Mouse (Mus musculus): ENCODE measurements at regions not wholly inside any gene's neighbourhood (a gene's known extent, or its start where the extent isn't known, plus 50 kb on each side); places are given as distances from the start of the nearest gene placed in this dataset.
"Not testable (repeated sequence)": the region's sequence is repeated elsewhere in the genome, so short reads cannot be mapped to it uniquely, and the experiment has no call there.

DNA sequence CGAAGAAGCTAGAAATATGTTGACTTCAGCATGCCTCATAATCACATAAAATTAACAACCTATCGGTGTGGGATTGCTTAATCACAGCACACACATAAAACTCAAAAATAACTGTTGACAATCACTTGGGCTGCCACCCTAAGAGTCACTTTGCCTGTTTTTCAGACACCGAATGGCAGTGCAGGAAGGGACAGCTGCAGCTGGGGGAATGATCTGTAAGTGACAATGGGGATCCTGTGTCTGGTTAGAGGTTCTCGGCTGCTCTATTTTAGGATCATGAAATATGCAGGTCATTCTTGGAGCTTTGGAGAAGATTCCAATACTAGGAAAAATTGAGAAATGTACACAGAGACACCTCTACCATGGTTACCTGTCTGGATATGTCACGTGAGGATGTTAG, 54.4 kb upstream of the Tcf12 start:
- no peak for ATAC-seq (ENCODE audit: insufficient number of reproducible peaks, low FRiP score, low TSS enrichment)

DNA sequence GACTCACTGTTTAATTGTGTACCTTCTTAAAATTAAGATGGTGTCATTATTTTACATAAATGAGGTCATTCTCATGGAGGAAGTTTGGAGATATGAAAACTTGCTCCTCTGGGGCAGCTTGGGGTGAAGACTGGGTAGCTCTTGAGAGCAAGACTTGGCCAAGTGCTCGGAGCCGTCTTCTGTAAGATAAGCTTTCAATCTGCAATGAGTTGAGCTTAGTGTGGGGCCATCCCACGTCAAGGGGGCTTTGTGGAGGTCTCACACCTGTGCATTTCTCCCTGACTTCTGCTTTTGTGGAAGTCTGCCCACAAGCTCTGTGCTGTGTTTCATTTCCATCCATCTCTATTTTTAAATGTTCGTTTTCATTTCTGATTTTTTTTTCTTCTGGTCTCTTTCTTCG, 54.9 kb upstream of the Tcf12 start:
- ATAC-seq (ENCODE audit: insufficient number of reproducible peaks, low FRiP score, low TSS enrichment) = no peak

DNA sequence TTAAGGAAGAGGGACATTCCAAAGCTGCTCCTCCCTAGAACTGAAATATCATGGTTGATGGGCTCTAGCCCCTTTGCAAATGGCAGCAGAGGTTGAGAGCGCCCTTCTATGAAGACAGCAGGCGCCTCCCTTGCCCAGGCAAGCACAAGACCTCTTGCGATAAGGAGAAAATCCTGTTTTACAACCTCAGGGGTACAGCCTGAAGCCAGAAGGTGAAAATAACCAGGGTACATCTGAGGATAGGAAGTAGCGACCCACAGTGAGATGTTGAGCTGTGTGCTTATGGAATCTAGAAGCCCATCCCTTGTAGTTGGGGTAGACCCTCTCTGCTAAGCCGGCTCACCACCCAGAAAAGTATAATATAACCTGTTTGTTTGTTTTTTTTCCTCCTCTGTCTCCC, 57.6 kb upstream of the Tcf12 start:
- no peak for ATAC-seq (ENCODE audit: insufficient number of reproducible peaks, low FRiP score, low TSS enrichment)

GRCm38 (mm10) chr9:72169728-72170188, 58.1 kb upstream of the Tcf12 start:
- no peak for ATAC-seq (ENCODE audit: insufficient number of reproducible peaks, low FRiP score, low TSS enrichment)

DNA sequence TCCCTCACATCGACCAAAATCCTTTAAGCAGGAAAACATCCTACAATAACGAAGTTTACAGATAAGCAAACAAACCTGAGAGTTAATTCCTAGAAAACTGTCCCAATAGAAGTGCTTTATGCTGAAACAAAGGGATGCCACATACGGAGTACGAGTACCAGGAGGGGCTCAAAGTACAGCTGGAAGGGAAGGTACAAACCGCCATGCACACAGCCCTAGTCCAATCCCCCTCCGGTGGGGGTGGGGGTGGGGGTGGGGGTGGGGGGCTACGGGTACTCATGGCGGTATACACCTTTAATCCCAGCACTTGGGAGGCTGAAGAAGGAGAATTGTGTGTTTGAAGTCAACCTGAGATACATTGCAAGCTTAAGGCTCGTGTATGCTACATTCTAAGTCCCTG, 58.6 kb upstream of the Tcf12 start:
- ATAC-seq (ENCODE audit: insufficient number of reproducible peaks, low FRiP score, low TSS enrichment) = no peak

DNA sequence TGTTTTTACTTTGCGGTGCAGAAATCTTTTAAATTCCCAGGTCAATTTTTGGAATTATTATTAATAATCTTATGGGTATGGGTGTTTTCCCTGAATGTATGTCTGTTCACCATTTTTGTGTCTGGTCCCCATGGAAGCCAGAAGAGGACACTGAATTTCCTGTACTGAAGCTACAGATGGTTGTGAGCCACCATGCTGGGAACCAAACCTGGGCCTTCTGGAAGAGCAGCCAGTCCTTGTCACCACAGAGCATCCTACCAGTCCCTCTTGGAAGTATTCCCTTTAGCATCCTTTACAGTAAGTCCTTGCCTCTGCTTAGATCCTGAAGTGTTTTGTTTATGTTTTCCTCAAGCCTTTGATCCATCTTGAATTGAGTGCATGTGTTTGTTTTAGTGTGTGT, 60.7 kb upstream of the Tcf12 start:
- peak; percentile 85; the same call in 1 of the 2 replicates for ATAC-seq (ENCODE audit: insufficient number of reproducible peaks, low FRiP score, low TSS enrichment)

DNA sequence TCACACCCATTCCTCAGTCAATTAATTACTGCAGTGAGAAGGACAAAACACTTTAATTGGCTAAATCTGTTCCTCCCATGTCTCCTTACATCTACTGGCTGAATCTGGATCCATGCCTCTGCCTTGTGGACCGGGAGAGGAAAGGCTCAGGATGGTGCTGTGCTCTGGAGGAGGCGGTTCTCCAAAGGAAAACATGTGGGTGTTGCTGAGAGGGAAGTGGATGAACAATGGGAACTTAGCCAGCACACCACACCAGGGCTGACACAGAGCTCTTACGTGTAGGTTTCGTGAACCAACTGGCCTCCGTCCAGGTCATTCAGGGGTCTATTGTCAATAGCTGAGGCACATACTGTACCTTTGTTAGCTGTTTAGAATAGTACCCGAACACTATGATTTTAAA, 69.3 kb upstream of the Tcf12 start:
- ATAC-seq (ENCODE audit: insufficient number of reproducible peaks, low FRiP score, low TSS enrichment) = no peak

- ATAC-seq (ENCODE audit: insufficient number of reproducible peaks, low FRiP score, low TSS enrichment) = no peak
These were observed 71.7 kb upstream of the Tcf12 start for GRCm38 (mm10) chr9:72183336-72183735.

DNA sequence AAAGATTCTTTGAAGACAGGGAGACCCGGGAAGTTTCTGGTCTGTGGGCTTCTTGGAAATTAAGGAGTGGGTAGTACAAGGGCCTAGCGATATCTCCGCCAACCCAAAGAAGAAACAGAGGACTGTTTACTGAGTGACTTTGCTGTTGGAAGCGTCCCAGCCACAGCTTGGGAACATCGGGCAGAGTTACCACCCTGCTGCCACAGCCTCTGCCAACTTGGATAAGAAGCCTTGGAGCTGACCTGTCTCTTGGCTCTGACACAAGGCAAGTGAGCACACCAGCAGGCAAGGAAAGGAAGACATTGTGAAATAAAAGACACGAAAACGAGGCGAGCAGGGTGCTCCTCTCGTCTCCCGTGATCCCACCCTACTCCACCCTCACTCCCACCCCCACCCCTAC, 72.3 kb upstream of the Tcf12 start:
- peak; percentile 81 for ATAC-seq (ENCODE audit: insufficient number of reproducible peaks, low FRiP score, low TSS enrichment)

- no peak for ATAC-seq (ENCODE audit: insufficient number of reproducible peaks, low FRiP score, low TSS enrichment)
These were observed 78.2 kb upstream of the Tcf12 start for GRCm38 (mm10) chr9:72189867-72190266.

GRCm38 (mm10) chr9:72190631-72191030, 79.0 kb upstream of the Tcf12 start:
- no peak for ATAC-seq (ENCODE audit: insufficient number of reproducible peaks, low FRiP score, low TSS enrichment)

DNA sequence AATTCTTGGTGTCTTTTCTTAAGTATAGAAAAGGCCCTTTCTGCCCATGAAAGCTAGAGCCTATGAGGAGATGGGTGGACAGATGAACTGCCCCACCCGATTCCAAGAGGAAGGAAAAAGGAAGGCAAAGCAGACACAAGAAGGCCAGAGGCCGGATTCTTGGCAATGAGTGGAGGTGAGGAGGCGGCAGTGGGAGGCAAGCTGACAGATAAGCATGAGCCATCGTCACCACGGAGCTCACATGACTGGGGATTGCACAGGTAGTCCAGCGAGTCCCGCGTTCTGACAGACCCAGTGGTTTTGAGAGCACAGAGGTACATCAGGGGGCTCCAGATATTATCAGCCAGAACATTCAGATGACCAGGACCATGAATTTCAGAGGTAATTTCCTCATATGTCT, 79.4 kb upstream of the Tcf12 start:
- ATAC-seq (ENCODE audit: insufficient number of reproducible peaks, low FRiP score, low TSS enrichment) = no peak

DNA sequence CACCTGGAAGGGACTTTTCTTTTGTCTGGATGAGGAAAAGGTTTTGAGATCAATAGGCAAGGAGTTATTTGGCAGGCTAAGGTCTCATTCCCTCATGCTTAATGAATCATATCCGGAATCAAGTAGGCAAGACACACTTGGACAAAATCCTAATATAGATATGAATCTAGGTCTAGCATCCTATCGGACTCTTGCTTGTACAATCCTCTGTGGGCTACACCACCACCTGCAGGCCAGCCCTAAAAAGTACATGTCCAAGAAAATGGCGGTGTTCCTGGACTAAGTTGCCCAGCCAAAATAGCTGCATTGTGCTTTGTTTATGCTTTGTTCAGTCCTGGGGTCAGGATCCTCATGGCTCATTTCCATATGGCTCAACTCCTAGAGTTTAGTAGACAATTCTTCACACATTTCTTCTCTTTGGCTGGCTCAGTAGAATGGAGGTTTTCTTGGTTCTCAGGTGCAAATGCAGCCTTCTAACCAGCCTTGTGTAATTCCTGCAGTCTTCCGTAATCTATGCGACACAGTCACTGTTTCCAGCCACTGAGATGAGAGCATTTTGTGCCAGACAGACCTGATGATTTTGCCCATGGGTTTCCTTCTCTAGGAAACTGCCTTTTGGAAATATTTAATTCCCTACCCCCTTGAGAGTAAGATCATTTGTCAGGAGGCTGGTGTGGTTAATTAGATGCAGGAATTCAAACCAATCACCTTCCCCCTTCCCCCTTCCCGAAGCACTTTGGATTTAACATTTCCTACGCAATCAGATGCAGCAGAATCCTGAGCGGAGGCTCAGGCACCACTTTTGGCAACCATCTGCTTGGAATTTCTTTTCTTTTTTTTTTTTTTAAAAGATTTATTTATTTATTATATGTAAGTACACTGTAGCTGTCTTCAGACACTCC, 80.6 kb upstream of the Tcf12 start:
- ATAC-seq (ENCODE audit: insufficient number of reproducible peaks, low FRiP score, low TSS enrichment) = peak; percentile 49; the same call in 1 of the 2 replicates

- not testable (repeated sequence) for ATAC-seq (ENCODE audit: insufficient number of reproducible peaks, low FRiP score, low TSS enrichment)
These were observed 81.3 kb upstream of the Tcf12 start for GRCm38 (mm10) chr9:72192953-72193337.

GRCm38 (mm10) chr9:72195348-72195747, 79.3 kb upstream of the Zfp280d start:
- ATAC-seq (ENCODE audit: insufficient number of reproducible peaks, low FRiP score, low TSS enrichment) = no peak

DNA sequence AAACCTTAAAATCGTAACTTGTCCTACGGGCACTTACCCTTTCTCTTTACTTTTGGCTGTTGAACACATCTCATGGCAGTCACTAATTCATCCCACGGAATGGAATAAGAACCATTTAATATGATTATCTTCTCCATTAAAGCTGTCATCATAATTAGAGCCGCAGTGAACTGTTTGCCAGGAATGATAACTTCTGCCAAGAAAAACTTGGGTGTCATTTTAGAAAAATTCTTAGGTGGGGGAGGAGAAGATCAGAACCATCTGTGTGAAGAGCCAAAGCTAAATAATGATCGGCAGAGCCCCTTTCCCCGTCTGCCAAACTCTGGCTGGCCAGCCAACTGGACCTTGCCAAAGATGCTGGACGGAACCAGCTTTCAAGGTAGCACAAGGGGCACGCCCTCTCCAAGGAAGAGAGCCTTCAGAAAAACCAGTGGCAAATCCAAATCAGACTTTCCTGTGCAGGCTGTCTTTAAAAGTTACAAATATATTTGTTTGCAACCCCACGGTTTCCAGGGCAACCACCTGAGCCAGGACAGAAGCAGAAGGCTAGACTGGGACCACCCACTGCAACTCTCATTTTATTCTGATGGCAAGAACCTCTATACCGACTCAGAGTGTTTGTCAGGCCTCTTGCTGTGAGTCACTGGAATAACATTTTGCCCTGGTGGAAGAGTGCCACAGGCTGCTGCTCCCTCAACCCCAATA, 77.9 kb upstream of the Zfp280d start:
- ATAC-seq (ENCODE audit: insufficient number of reproducible peaks, low FRiP score, low TSS enrichment) = no peak

DNA sequence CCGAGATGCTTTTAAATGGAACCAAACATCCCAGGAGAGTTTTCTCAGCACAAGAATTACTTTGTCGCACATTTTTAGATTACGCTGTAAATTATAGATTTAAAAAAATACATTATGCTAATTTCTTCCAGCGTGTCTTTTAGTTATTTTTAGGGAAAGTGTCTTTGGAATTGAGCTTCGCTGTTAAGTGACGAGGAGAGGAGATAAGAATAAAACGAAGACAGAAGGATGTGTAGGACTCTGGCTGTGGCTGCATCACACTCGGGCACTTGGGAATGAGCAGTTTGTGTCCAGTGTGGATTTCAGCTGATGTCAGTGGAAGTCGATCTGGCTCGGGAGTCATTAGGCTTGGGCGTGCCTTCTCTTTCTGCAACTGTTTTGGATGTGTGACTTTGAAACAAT, 77.3 kb upstream of the Zfp280d start:
- ATAC-seq (ENCODE audit: insufficient number of reproducible peaks, low FRiP score, low TSS enrichment) = no peak

- no peak for ATAC-seq (ENCODE audit: insufficient number of reproducible peaks, low FRiP score, low TSS enrichment)
These were observed 75.7 kb upstream of the Zfp280d start for GRCm38 (mm10) chr9:72198976-72199375.

DNA sequence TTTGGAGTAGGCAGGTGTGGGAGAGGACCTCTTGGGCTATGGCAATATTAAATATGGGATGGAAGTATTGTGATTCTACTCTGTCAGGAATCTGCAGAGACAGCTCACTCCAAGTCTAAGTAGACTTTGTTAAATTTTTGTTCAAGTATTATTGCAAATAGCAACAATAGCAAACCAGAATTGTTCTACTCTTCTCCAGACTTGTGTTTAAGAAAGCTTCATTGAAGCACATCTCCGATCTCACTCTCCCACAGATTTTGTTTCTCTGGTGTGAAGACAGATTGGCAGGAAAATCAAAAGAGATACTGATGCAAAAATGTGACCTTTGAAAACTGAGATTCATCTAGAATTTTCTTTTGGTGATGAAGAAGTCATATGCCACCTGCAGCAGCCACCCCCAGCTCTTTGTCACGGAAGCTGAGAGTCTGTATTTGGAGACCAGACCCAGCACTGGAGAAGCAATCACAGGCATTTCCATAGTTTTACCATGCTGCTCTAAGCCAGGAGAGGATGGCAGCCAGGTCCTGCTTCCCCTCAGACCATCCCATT, 70.2 kb upstream of the Zfp280d start:
- ATAC-seq (ENCODE audit: insufficient number of reproducible peaks, low FRiP score, low TSS enrichment) = no peak

GRCm38 (mm10) chr9:72205815-72206214, 68.8 kb upstream of the Zfp280d start:
- no peak for ATAC-seq (ENCODE audit: insufficient number of reproducible peaks, low FRiP score, low TSS enrichment)

- ATAC-seq (ENCODE audit: insufficient number of reproducible peaks, low FRiP score, low TSS enrichment) = no peak
These were observed 67.7 kb upstream of the Zfp280d start for GRCm38 (mm10) chr9:72206911-72207310.

All from cerebellum, adult (tissue).